Mouse (Mus musculus) stomach, postnatal 0 days (tissue): ENCODE measurements at regions not wholly inside any gene's neighbourhood (a gene's known extent, or its start where the extent isn't known, plus 50 kb on each side); places are given as distances from the start of the nearest gene placed in this dataset.

ENCODE experiments used
- CTCF ChIP-seq: IDR thresholded peaks from 2 replicates; pipeline ENCODE4 v1.5.1; 2016; ENCODE audit warnings: antibody characterized with exemption, low read depth, mild to moderate bottlenecking, moderate library complexity
- EP300 ChIP-seq: optimal IDR thresholded peaks from 2 replicates; pipeline ENCODE3; 2016; ENCODE audit warnings: antibody characterized with exemption

DNA sequence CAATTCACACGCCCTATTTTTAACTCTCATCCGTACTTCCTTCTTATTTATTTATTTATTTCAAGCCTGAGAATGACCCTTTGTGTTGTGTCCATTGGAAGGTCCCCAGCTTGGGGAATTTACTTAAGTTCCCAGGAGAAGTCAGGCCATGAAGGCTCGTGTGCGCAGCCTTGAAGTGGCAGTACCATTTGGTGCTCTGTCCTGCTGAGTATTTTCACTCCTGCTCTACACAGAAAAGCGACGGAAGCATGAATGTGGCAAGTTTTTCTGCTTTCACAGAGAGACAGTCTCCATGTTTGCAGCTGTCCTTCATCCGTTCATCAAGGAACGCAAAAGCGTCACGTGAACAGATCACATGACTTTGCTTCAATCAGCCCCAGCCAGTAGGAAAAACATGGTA lies 610.2 kb upstream of the Clint1 start:
- no peak for TF ChIP-seq CTCF
- no peak for TF ChIP-seq EP300
